Mouse (Mus musculus): ENCODE measurements around the gene Lama2. TPM values are rescaled to one million over a fixed set of nuclear protein-coding genes. Genes with fewer than 3 reads are reported as not detected.

Gene Lama2
- total and polyA plus RNA-seq, 3 experiments, result not detected

DNA sequence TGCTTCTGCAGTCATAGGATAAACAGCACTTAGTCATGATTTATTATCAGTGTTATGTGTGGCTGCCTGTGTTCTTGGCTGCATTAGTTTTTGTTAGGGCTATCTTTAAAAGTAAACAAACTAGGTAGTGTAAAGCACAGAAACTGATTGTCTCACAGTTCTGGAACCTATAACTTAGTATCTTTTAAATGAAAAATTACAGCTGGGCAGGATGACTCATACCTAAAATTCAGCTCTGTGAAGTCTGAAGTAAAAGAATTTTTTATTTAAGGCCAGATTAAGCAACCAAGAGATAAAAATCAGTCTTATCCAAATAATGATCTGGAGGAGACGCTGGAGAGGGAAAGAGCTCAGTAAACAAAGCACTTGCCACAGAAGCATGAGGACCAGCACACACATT lies 43.8 kb upstream of the Lama2 start:
- Histone ChIP-seq H3K27ac (ENCODE audit: control insufficient read depth, low read depth, low read length) (no peak overlapping the region), H3K36me3 (ENCODE audit: control insufficient read depth in 1 of 2, insufficient read depth in 2 of 2, low read length in 2 of 2) (no peaks in the 10 kb centered on the region), H3K4me3 (ENCODE audit: control insufficient read depth in 1 of 2, insufficient read depth in 1 of 2, low read depth in 2 of 2, low read length in 2 of 2) (no peak overlapping the region), H3K79me2 (ENCODE audit: control insufficient read depth, insufficient read depth, low read length, poor library complexity) (no peaks in the 10 kb centered on the region), H3K27me3 (ENCODE audit: control insufficient read depth in 1 of 2, insufficient read depth in 2 of 2, low read length in 2 of 2) (no peaks in the 10 kb centered on the region), H3K9ac (ENCODE audit: control insufficient read depth, low read depth, low read length, poor library complexity, severe bottlenecking) (no peak overlapping the region), H3K4me1 (ENCODE audit: control insufficient read depth in 1 of 2, insufficient read depth in 2 of 2, low read length in 2 of 2) (no peaks in the 10 kb centered on the region), H3K9me3 (replicated peaks; ENCODE audit: insufficient read depth, low read length) (no peaks in the 10 kb centered on the region)
- TF ChIP-seq RCOR1 (IDR thresholded peaks at IDR 0.05; ENCODE audit: low read depth, low read length) (no peak), POLR2AphosphoS5 (IDR thresholded peaks at IDR 0.05; ENCODE audit: borderline replicate concordance, low read depth, low read length) (no peak), EP300 (IDR thresholded peaks at IDR 0.05; ENCODE audit: low read depth in 1 of 2, low read length in 2 of 2) (no peak), MXI1 (IDR thresholded peaks at IDR 0.05; ENCODE audit: low read depth, low read length) (no peak), ZC3H11A (IDR thresholded peaks at IDR 0.05; ENCODE audit: low read depth, low read length) (no peak)
- DNase-seq (ENCODE audit: low read depth, low spot score), result no peak

DNA sequence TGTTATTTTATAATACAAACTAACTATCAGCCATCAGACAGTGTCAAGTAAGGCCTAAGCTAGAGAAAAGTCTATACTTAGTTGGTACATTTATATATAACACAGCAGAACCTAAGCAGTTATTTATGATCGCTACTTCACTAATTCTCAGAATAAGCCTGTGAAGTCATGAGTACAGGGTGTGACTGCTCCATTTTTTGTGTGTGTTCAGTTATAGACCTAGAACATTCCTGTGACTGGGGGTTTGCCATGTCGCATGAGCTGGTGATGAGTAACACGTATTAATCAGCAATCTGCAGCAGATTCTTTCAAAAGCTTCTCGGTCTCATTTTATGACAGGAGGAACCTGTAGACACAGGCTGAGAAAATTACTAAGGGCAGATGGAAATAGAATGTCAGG lies 34.6 kb upstream of the Lama2 start:
- Histone ChIP-seq H3K27me3 (ENCODE audit: control insufficient read depth in 1 of 2, insufficient read depth in 2 of 2, low read length in 2 of 2) (no peaks in the 10 kb centered on the region), H3K4me1 (ENCODE audit: control insufficient read depth in 1 of 2, insufficient read depth in 2 of 2, low read length in 2 of 2) (no peaks in the 10 kb centered on the region), H3K36me3 (ENCODE audit: control insufficient read depth in 1 of 2, insufficient read depth in 2 of 2, low read length in 2 of 2) (no peaks in the 10 kb centered on the region), H3K4me3 (ENCODE audit: control insufficient read depth in 1 of 2, insufficient read depth in 1 of 2, low read depth in 2 of 2, low read length in 2 of 2) (no peak overlapping the region), H3K9ac (ENCODE audit: control insufficient read depth, low read depth, low read length, poor library complexity, severe bottlenecking) (no peak overlapping the region), H3K79me2 (ENCODE audit: control insufficient read depth, insufficient read depth, low read length, poor library complexity) (no peaks in the 10 kb centered on the region), H3K27ac (ENCODE audit: control insufficient read depth, low read depth, low read length) (no peak overlapping the region), H3K9me3 (replicated peaks; ENCODE audit: insufficient read depth, low read length) (no peaks in the 10 kb centered on the region)
- TF ChIP-seq CHD2 (IDR thresholded peaks at IDR 0.05; ENCODE audit: low read length) (no peak), NRF1 (IDR thresholded peaks at IDR 0.05; ENCODE audit: insufficient read depth, low read depth, low read length, poor library complexity, severe bottlenecking) (no peak), NELFE (IDR thresholded peaks at IDR 0.05; ENCODE audit: low read depth, low read length) (no peak), POLR2A (IDR thresholded peaks at IDR 0.05; ENCODE audit: control insufficient read depth in 1 of 2, insufficient read depth in 1 of 2, low read depth in 1 of 2, low read length in 2 of 2, poor library complexity in 1 of 2) (no peak)
- DNase-seq (ENCODE audit: low read depth, low spot score), result no peak

DNA sequence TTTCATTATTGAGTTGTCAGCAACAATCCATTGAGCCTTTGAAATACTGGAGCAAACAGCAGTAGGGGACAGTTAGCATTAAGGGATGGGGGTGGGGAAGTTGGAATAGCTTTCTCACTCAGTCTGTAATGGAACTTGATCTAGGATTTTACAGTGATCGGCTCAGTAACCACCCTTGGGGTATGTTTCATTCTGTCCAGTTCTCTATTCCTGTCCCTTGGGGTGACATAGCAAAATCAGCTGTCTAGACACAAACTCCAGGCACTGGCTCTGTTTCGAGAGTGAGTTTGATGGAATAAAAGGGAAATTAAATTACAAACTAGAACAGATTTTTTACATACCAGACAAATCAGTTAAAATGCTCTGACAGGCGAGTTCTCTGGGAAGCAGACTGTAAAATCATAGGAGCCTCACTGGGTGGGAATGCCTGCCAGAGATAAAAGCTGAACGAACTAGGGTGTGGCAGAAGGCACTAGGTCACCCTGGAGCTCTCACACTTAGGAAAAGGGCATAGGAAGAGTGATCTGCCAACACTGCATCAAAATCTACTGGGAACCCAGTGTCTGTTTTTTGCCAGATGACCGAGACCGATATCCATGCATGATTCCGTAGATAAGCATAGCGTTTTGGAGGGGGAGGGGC lies 33.3 kb upstream of the Lama2 start:
- Histone ChIP-seq H3K27me3 (ENCODE audit: control insufficient read depth in 1 of 2, insufficient read depth in 2 of 2, low read length in 2 of 2) (no peaks in the 10 kb centered on the region), H3K27ac (ENCODE audit: control insufficient read depth, low read depth, low read length) (no peak overlapping the region), H3K4me3 (ENCODE audit: control insufficient read depth in 1 of 2, insufficient read depth in 1 of 2, low read depth in 2 of 2, low read length in 2 of 2) (no peak overlapping the region), H3K79me2 (ENCODE audit: control insufficient read depth, insufficient read depth, low read length, poor library complexity) (no peaks in the 10 kb centered on the region), H3K9me3 (replicated peaks; ENCODE audit: insufficient read depth, low read length) (no peaks in the 10 kb centered on the region), H3K9ac (ENCODE audit: control insufficient read depth, low read depth, low read length, poor library complexity, severe bottlenecking) (no peak overlapping the region), H3K36me3 (ENCODE audit: control insufficient read depth in 1 of 2, insufficient read depth in 2 of 2, low read length in 2 of 2) (no peaks in the 10 kb centered on the region), H3K4me1 (ENCODE audit: control insufficient read depth in 1 of 2, insufficient read depth in 2 of 2, low read length in 2 of 2) (no peaks in the 10 kb centered on the region)
- no peak for TF ChIP-seq USF1 (IDR thresholded peaks at IDR 0.05; ENCODE audit: low read depth, low read length)
- no peak for TF ChIP-seq ZNF384 (IDR thresholded peaks at IDR 0.05; ENCODE audit: low read depth, low read length)
- no peak for TF ChIP-seq TBP (IDR thresholded peaks at IDR 0.05; ENCODE audit: low read depth, low read length)
- TF ChIP-seq CTCF (IDR thresholded peaks at IDR 0.05 in 2 of 3, conservative IDR thresholded peaks at IDR 0.05 in 1 of 3; ENCODE audit: control insufficient read depth in 1 of 3, insufficient read depth in 1 of 3, low read depth in 2 of 3, low read length in 3 of 3, poor library complexity in 1 of 3, severe bottlenecking in 1 of 3), result no peak
- no peak for TF ChIP-seq CHD2 (IDR thresholded peaks at IDR 0.05; ENCODE audit: low read length)
- no peak for TF ChIP-seq ZC3H11A (IDR thresholded peaks at IDR 0.05; ENCODE audit: low read depth, low read length)
- no peak for TF ChIP-seq CHD1 (IDR thresholded peaks at IDR 0.05; ENCODE audit: low read depth, low read length)
- TF ChIP-seq MYC (IDR thresholded peaks at IDR 0.05; ENCODE audit: low read depth, low read length), result no peak
- no peak for TF ChIP-seq ZKSCAN1 (IDR thresholded peaks at IDR 0.05; ENCODE audit: low read depth, low read length)
- no peak for TF ChIP-seq MEF2A (IDR thresholded peaks at IDR 0.05; ENCODE audit: extremely low read depth, insufficient replicate concordance, low read depth, low read length, poor library complexity, severe bottlenecking)
- no peak for TF ChIP-seq MXI1 (IDR thresholded peaks at IDR 0.05; ENCODE audit: low read depth, low read length)
- no peak for TF ChIP-seq UBTF (IDR thresholded peaks at IDR 0.05; ENCODE audit: borderline replicate concordance, insufficient read depth, low read depth, low read length)
- no peak for TF ChIP-seq KAT2A (conservative IDR thresholded peaks at IDR 0.05; ENCODE audit: low read depth, low read length)
- no peak for TF ChIP-seq RAD21 (IDR thresholded peaks at IDR 0.05; ENCODE audit: low read depth, low read length)
- TF ChIP-seq USF2 (IDR thresholded peaks at IDR 0.05; ENCODE audit: borderline replicate concordance in 1 of 2, insufficient read depth in 1 of 2, low read depth in 1 of 2, low read length in 2 of 2), result no peak
- no peak for TF ChIP-seq TCF12 (IDR thresholded peaks at IDR 0.05; ENCODE audit: low read depth, low read length)
- no peak for TF ChIP-seq SMC3 (IDR thresholded peaks at IDR 0.05; ENCODE audit: low read depth, low read length)
- TF ChIP-seq GATA1 (IDR thresholded peaks at IDR 0.05; ENCODE audit: low read depth, low read length), result no peak
- TF ChIP-seq ETS1 (IDR thresholded peaks at IDR 0.05; ENCODE audit: low read depth, low read length), result no peak
- DNase-seq (ENCODE audit: low read depth, low spot score), result no peak

Data from MEL (cell line).